Mouse (Mus musculus) ES-Bruce4 (cell line): ENCODE data around the gene 4933411K16Rik. TPM values are rescaled to one million over a fixed set of nuclear protein-coding genes. Genes with fewer than 3 reads are reported as not detected.
A peak's percentile ranks its signal among the peaks of the same experiment; 100 is the strongest.

Source experiments
- H3K27ac ChIP-seq: 2 replicates; pipeline ENCODE4 v1.5.1; 2012; ENCODE audit warnings: low read length, inconsistent platforms; ENCODE audit not compliant: insufficient read depth
- H3K27me3 ChIP-seq: 2 replicates; pipeline ENCODE4 v1.6.1; 2012; ENCODE audit warnings: mild to moderate bottlenecking, low read length, inconsistent platforms; ENCODE audit not compliant: control insufficient read depth, poor library complexity, insufficient read depth, severe bottlenecking
- H3K36me3 ChIP-seq: 2 replicates; pipeline ENCODE4 v1.6.1; 2012; ENCODE audit warnings: inconsistent platforms, mild to moderate bottlenecking, low read length, moderate library complexity; ENCODE audit not compliant: control insufficient read depth, poor library complexity, insufficient read depth, severe bottlenecking
- H3K4me1 ChIP-seq: one replicate; pipeline ENCODE4 v1.8.1; 2011; ENCODE audit warnings: low read length; ENCODE audit not compliant: control insufficient read depth, insufficient read depth
- H3K4me3 ChIP-seq: 2 replicates; pipeline ENCODE4 v1.5.1; 2011; ENCODE audit warnings: low read depth, mild to moderate bottlenecking, low read length
- H3K9ac ChIP-seq: 2 replicates; pipeline ENCODE4 v1.6.1; 2012; ENCODE audit warnings: low read depth, mild to moderate bottlenecking, inconsistent platforms; ENCODE audit not compliant: poor library complexity, severe bottlenecking
- H3K9me3 ChIP-seq: replicated peaks from 2 replicates; pipeline ENCODE4 v1.6.1; 2012; ENCODE audit warnings: mild to moderate bottlenecking, low read length, inconsistent platforms; ENCODE audit not compliant: control insufficient read depth, poor library complexity, insufficient read depth, severe bottlenecking
- CTCF ChIP-seq: IDR thresholded peaks from one replicate; pipeline ENCODE4 v1.8.1; 2011; ENCODE audit warnings: low read depth, low read length
- EP300 ChIP-seq: IDR thresholded peaks from 2 replicates; pipeline ENCODE4 v1.6.1; 2011; ENCODE audit warnings: low read depth, low read length; ENCODE audit not compliant: insufficient read depth
- POLR2A ChIP-seq: IDR thresholded peaks from one replicate; pipeline ENCODE4 v1.8.1; 2011; ENCODE audit warnings: low read length; ENCODE audit not compliant: insufficient read depth
- polyA plus RNA-seq: library from polyadenylated mRNA; stranded (reverse); fragments of >200 nt; gene quantifications from 2 replicates; pipeline ENCODE4 v1.2.4, GENCODE M21; 2011; ENCODE audit warnings: low read depth; ENCODE audit not compliant: missing spikeins, insufficient read depth, insufficient read length

The 4933411K16Rik gene
- polyA plus RNA-seq, 1 experiment, result not detected

DNA sequence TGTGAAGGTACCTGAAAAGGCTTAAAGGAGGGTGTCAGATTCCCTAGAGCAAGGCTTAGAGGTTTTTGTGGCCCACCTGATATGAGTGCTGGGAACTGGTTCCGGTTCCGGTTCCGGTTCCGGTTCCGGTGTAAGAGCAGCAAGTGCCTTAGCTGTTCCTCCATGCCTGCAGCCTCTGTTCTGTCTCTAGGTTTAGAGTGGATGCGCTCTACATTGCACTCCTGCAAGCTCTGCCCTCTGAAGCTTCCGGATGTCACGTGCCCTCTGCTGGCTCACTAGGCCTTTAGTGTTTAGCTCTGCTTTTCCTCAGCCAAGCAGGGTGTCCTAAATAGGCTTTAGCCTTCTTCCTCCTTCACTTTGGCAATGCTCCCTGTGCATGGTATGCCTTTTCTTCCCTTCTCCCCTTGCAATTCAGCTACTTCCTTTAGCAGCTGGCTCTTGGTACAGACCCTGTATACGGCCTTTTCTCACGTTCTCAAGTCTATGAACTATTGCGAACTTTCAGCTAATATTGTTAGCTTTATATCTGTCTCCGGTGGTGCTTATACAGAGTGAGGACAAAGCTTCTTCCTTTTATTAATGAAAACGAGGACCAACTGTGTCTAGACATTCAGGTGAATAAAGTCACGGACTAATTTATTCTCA lies 37.2 kb downstream of the 4933411K16Rik start:
- peak overlapping the region; percentile 30 for H3K4me3 ChIP-seq
- H3K27me3 ChIP-seq, result no peaks in the 10 kb centered on the region
- TF ChIP-seq POLR2A (no peak), EP300 (no peak), CTCF (no peak)
- no peaks in the 10 kb centered on the region for H3K9me3 ChIP-seq
- peaks cover 2% of the 10 kb centered on the region; the same call in 1 of the 2 replicates for H3K36me3 ChIP-seq
- peak overlapping the region; percentile 5; the same call in 1 of the 2 replicates for H3K9ac ChIP-seq
- no peaks in the 10 kb centered on the region for H3K4me1 ChIP-seq
- peak overlapping the region; percentile 88 for H3K27ac ChIP-seq

DNA sequence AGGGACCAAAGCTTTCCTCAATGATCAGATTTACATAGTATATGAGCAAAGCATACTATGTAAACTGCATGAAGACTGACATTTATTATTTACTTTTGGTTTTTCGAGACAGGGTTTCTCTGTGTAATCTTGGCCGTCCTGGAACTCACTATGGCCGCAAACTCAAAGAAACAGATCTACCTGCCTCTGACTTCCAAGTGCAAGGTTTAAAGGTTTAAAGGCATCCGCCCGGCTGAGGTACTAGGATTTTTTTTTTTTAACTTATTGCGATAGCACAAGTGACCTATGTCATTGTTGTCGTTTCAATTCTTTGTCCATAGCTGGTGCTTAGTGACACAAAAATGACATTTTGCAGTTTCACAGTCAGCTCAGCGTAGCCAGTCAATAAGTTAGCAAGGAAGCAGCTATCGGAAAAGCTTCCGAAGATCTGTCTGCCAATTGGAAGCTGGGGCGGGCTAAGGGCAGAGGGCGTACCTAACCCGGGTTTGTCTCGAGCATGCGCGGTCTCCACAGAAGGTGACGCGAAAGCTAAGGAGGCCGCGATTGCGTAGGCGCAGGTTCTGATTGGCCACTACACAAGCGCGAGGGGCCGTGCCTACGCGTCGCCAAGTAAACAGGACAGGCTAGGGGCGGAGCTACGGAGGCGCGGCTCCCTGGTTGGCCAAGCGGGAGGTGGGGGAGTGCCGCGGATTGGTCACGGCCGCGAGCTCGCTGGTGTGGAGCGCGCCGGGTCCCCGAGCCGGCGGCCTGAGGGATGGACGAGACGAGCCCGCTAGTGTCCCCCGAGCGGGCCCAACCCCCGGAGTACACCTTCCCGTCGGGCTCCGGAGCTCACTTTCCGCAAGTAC lies 37.9 kb downstream of the 4933411K16Rik start, which contains the start of gene Pi4k2a:
Gene Pi4k2a, plus strand, starts transcription at position 723 of the 848 bp plus-strand sequence.
- H3K4me1 ChIP-seq, result no peaks in the 10 kb centered on the region
- peak within 1 kb of the TSS; percentile 88 for H3K27ac ChIP-seq
- peak within 1 kb of the TSS; percentile 87 for H3K4me3 ChIP-seq
- H3K27me3 ChIP-seq, result no peaks in the 10 kb centered on the region
- H3K9ac ChIP-seq, result peak within 1 kb of the TSS; percentile 91
- no peak for TF ChIP-seq POLR2A
- TF ChIP-seq EP300, result no peak
- no peak for TF ChIP-seq CTCF
- peaks cover 2% of the 10 kb centered on the region; the same call in 1 of the 2 replicates for H3K36me3 ChIP-seq
- no peaks in the 10 kb centered on the region for H3K9me3 ChIP-seq

DNA sequence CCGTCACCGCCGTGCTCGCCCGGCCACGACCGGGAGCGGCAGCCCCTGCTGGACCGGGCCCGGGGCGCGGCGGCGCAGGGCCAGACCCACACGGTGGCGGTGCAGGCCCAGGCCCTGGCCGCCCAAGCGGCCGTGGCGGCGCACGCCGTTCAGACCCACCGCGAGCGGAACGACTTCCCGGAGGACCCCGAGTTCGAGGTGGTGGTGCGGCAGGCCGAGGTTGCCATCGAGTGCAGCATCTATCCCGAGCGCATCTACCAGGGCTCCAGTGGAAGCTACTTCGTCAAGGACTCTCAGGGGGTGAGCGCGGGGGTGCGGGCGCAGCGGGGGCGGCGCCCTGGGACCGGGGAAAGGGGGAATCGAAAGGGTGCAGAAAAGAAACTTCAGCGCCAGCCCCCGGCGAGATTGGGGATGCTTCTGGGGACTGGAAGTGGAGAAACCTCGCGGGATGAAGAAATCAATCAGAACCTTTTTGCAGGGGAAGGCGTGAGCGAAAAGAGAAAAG lies 38.6 kb downstream of the 4933411K16Rik start:
- H3K36me3 ChIP-seq, result peaks cover 5% of the 10 kb centered on the region
- H3K27me3 ChIP-seq, result no peaks in the 10 kb centered on the region
- peak overlapping the region; percentile 87 for H3K4me3 ChIP-seq
- TF ChIP-seq CTCF (no peak), EP300 (no peak), POLR2A (no peak)
- H3K9ac ChIP-seq, result peak overlapping the region; percentile 91
- H3K4me1 ChIP-seq, result no peaks in the 10 kb centered on the region
- no peak overlapping the region for H3K27ac ChIP-seq
- H3K9me3 ChIP-seq, result no peaks in the 10 kb centered on the region

DNA sequence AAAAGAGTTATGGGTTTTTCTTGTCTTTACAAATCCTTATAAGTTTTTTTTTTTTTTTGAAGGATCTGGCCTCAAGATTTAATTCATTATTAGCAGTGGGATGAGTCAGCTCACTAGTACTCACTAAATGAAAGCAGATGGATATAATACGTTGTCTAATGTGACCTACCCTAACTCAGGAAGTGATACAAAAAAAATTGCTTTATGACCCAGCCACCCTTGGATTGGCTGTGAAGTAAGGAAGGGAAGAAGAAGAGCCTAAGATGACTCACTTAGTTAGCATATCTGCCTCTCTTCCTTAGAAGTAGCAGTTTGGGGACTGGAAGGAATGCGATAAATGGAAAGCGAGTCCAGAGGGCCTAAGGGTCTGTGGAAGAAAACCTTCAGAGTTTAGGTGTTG lies 47.4 kb downstream of the 4933411K16Rik start:
- H3K4me3 ChIP-seq, result no peak overlapping the region
- H3K4me1 ChIP-seq, result peaks cover 2% of the 10 kb centered on the region
- H3K9me3 ChIP-seq, result no peaks in the 10 kb centered on the region
- peak overlapping the region; percentile 47; the same call in 1 of the 2 replicates for H3K27ac ChIP-seq
- H3K36me3 ChIP-seq, result peaks cover 13% of the 10 kb centered on the region
- TF ChIP-seq EP300 (no peak), POLR2A (no peak), CTCF (no peak)
- no peaks in the 10 kb centered on the region for H3K27me3 ChIP-seq
- H3K9ac ChIP-seq, result no peak overlapping the region

Other genes with a start within 250 kb of the 4933411K16Rik start
- gene Frat1, start 222.3 kb upstream of the 4933411K16Rik start, polyA plus RNA-seq, result 2.1 and 2.3 TPM in 2 replicates
- 7.6 and 10.0 TPM in 2 replicates for gene Frat2, start 204.1 kb upstream of the 4933411K16Rik start, polyA plus RNA-seq
- 23.1 and 24.5 TPM in 2 replicates for gene Rrp12, start 156.1 kb upstream of the 4933411K16Rik start, polyA plus RNA-seq
- gene Pgam1, start 140.3 kb upstream of the 4933411K16Rik start, polyA plus RNA-seq, result 668 and 681 TPM in 2 replicates
- 52.4 and 55.8 TPM in 2 replicates for gene Exosc1, start 118.8 kb upstream of the 4933411K16Rik start, polyA plus RNA-seq
- gene Zdhhc16, start 118.8 kb upstream of the 4933411K16Rik start, polyA plus RNA-seq, result 49.7 and 64.4 TPM in 2 replicates
- gene Mms19, start 71.1 kb upstream of the 4933411K16Rik start, polyA plus RNA-seq, result 77.9 and 83.9 TPM in 2 replicates
- 11.1 and 13.1 TPM in 2 replicates for gene Ubtd1, start 70.5 kb upstream of the 4933411K16Rik start, polyA plus RNA-seq
- not detected in 2 replicates for gene Ankrd2, start 16.2 kb upstream of the 4933411K16Rik start, polyA plus RNA-seq
- 0.91 and 1.2 TPM in 2 replicates for gene Hoga1, start 6.6 kb upstream of the 4933411K16Rik start, polyA plus RNA-seq
- gene Morn4, start 34.1 kb downstream of the 4933411K16Rik start, polyA plus RNA-seq, result 18.8 and 19.6 TPM in 2 replicates
- gene Pi4k2a, start 38.2 kb downstream of the 4933411K16Rik start, polyA plus RNA-seq, result 27.2 and 30.4 TPM in 2 replicates
- 44.7 and 49.2 TPM in 2 replicates for gene Avpi1, start 76.8 kb downstream of the 4933411K16Rik start, polyA plus RNA-seq
- gene Marveld1, start 95.2 kb downstream of the 4933411K16Rik start, polyA plus RNA-seq, result 15.0 and 17.7 TPM in 2 replicates
- gene Zfyve27, start 111.7 kb downstream of the 4933411K16Rik start, polyA plus RNA-seq, result 24.4 and 25.0 TPM in 2 replicates
- 0.42 and 0.47 TPM in 2 replicates for gene Sfrp5, start 150.0 kb downstream of the 4933411K16Rik start, polyA plus RNA-seq
- gene Golga7b, start 195.3 kb downstream of the 4933411K16Rik start, polyA plus RNA-seq, result not detected in 2 replicates